ENCODE assay signal across 20 mouse cellular contexts in the genomic region with DNA sequence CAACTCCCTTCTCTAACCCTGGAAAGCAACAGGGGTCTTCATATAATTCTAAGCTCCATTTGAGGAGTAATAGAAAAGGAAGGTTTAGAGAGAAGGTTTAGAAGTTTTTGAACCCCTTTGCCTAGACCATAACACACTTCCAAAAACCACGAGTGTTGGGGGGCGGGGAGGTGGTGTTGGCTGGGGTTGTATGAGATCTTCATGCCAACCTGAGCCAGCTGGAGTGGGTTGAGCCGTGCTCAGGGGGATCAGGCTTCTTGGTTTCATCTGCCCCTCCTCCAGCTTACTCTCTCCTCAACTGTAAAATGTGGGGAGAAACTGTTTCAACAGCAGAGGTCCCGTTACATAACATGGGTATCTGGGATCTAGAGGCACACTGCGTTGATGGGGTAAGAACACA. TPM values are rescaled to one million over a fixed set of nuclear protein-coding genes. Genes with fewer than 3 reads are reported as not detected.
DNase-seq lines count a peak whose midpoint lies in the region; ATAC-seq lines count a peak whose summit lies in the region.
"Had no signal": no experiment of that assay in that cellular context is flagged by ENCODE, and none has a peak within 500 bp of the region (broad histone marks: within the 10 kb centered on the region; RNA-seq: fewer than 3 reads in every experiment).

No protein-coding gene starts in this region.

- ATAC-seq in forebrain, embryonic 11.5 days (replicated peaks; ENCODE audit: low FRiP score): no peak
- ATAC-seq in forebrain, embryonic 14.5 days: peak; percentile 40
- no peak for ATAC-seq in hindbrain, embryonic 14.5 days (ENCODE audit: low FRiP score)
- no peak for ATAC-seq in midbrain, embryonic 16.5 days
- ATAC-seq: inflammation-experienced regulatory T-cells, adult 6 months had no signal

- H3K27me3 ChIP-seq in forebrain, embryonic 10.5 days (ENCODE audit: poor library complexity, severe bottlenecking): peaks cover 83% of the 10 kb centered on the region
- H3K27me3 ChIP-seq in forebrain, embryonic 11.5 days (ENCODE audit: control insufficient read depth, insufficient read depth, low read length): peaks cover 4% of the 10 kb centered on the region; the same call in 1 of the 2 replicates
- 0 out of 2 replicates have a peak, but pooled peaks cover 8% of the 10 kb centered on the region for H3K27me3 ChIP-seq in forebrain, embryonic 14.5 days (replicated peaks; ENCODE audit: control insufficient read depth, insufficient read depth, low read length)
- H3K27me3 ChIP-seq in hindbrain, embryonic 14.5 days (ENCODE audit: control insufficient read depth, insufficient read depth, low read length): no peaks in the 10 kb centered on the region
- H3K27me3 ChIP-seq in midbrain, embryonic 16.5 days (ENCODE audit: control insufficient read depth, insufficient read depth, low read depth, low read length): no peaks in the 10 kb centered on the region

- H3K4me1 ChIP-seq in forebrain, embryonic 10.5 days: peaks cover 52% of the 10 kb centered on the region
- peaks cover 8% of the 10 kb centered on the region; the same call in 1 of the 2 replicates for H3K4me1 ChIP-seq in forebrain, embryonic 11.5 days (replicated peaks; ENCODE audit: control insufficient read depth, insufficient read depth, low read length)
- peaks cover 24% of the 10 kb centered on the region for H3K4me1 ChIP-seq in forebrain, embryonic 14.5 days (ENCODE audit: control insufficient read depth, insufficient read depth, low read length)
- H3K4me1 ChIP-seq in hindbrain, embryonic 14.5 days (replicated peaks; ENCODE audit: control insufficient read depth, insufficient read depth, low read length): peaks cover 39% of the 10 kb centered on the region
- H3K4me1 ChIP-seq in midbrain, embryonic 16.5 days (ENCODE audit: control insufficient read depth, insufficient read depth, low read length): peaks cover 27% of the 10 kb centered on the region

- no peaks in the 10 kb centered on the region for H3K9me3 ChIP-seq in forebrain, embryonic 10.5 days
- no peaks in the 10 kb centered on the region for H3K9me3 ChIP-seq in forebrain, embryonic 11.5 days (ENCODE audit: control insufficient read depth, low read length)
- H3K9me3 ChIP-seq in forebrain, embryonic 14.5 days (replicated peaks; ENCODE audit: control insufficient read depth, low read length): no peaks in the 10 kb centered on the region
- no peaks in the 10 kb centered on the region for H3K9me3 ChIP-seq in hindbrain, embryonic 14.5 days (ENCODE audit: control insufficient read depth, low read length)
- no peaks in the 10 kb centered on the region for H3K9me3 ChIP-seq in midbrain, embryonic 16.5 days (replicated peaks; ENCODE audit: control insufficient read depth, low read length, poor library complexity, severe bottlenecking)
- H3K9me3 ChIP-seq: limb, embryonic 12.5 days had no signal

- H3K36me3 ChIP-seq in forebrain, embryonic 10.5 days (replicated peaks): no peaks in the 10 kb centered on the region
- no peaks in the 10 kb centered on the region for H3K36me3 ChIP-seq in forebrain, embryonic 11.5 days (ENCODE audit: control insufficient read depth, insufficient read depth, low read length)
- H3K36me3 ChIP-seq in forebrain, embryonic 14.5 days (ENCODE audit: control insufficient read depth, insufficient read depth, low read length): no peaks in the 10 kb centered on the region
- no peaks in the 10 kb centered on the region for H3K36me3 ChIP-seq in hindbrain, embryonic 14.5 days (replicated peaks; ENCODE audit: control insufficient read depth, insufficient read depth)
- no peaks in the 10 kb centered on the region for H3K36me3 ChIP-seq in midbrain, embryonic 16.5 days (ENCODE audit: control insufficient read depth, insufficient read depth, low read length)
- H3K36me3 ChIP-seq: limb, embryonic 12.5 days had no signal

- H3K4me3 ChIP-seq in forebrain, embryonic 10.5 days: no peak overlapping the region
- H3K4me3 ChIP-seq in forebrain, embryonic 11.5 days (ENCODE audit: low read depth, low read length): no peak overlapping the region
- no peak overlapping the region for H3K4me3 ChIP-seq in forebrain, embryonic 14.5 days (ENCODE audit: low read depth, low read length)
- H3K4me3 ChIP-seq in hindbrain, embryonic 14.5 days (replicated peaks; ENCODE audit: low read length): no peak overlapping the region
- H3K4me3 ChIP-seq in midbrain, embryonic 16.5 days (ENCODE audit: low read depth, low read length): no peak overlapping the region
- H3K4me3 ChIP-seq: heart, adult 2 months; layer of hippocampus, adult 2 months; limb, embryonic 12.5 days had no signal

- no peak overlapping the region for H3K9ac ChIP-seq in forebrain, embryonic 11.5 days (ENCODE audit: low read length)
- no peak overlapping the region for H3K9ac ChIP-seq in forebrain, embryonic 14.5 days (ENCODE audit: low read length)
- no peak overlapping the region for H3K9ac ChIP-seq in hindbrain, embryonic 14.5 days
- no peak overlapping the region for H3K9ac ChIP-seq in midbrain, embryonic 16.5 days (ENCODE audit: low read depth, low read length)
- H3K9ac ChIP-seq: limb, embryonic 12.5 days; liver, embryonic 14.5 days had no signal

- H3K27ac ChIP-seq in forebrain, embryonic 10.5 days: peak overlapping the region; percentile 32; the same call in 1 of the 2 replicates
- H3K27ac ChIP-seq in forebrain, embryonic 11.5 days (ENCODE audit: low read depth, low read length): no peak overlapping the region
- H3K27ac ChIP-seq in forebrain, embryonic 14.5 days (ENCODE audit: low read depth, low read length): no peak overlapping the region
- peak overlapping the region; percentile 28; the same call in 1 of the 2 replicates for H3K27ac ChIP-seq in hindbrain, embryonic 14.5 days
- peak overlapping the region; percentile 17; the same call in 1 of the 2 replicates for H3K27ac ChIP-seq in midbrain, embryonic 16.5 days (ENCODE audit: low read length)
- H3K27ac ChIP-seq: heart, adult 2 months; kidney, postnatal 0 days; layer of hippocampus, adult 2 months; limb, embryonic 12.5 days; liver, embryonic 14.5 days had no signal

- no peak overlapping the region for H3K4me2 ChIP-seq in forebrain, embryonic 11.5 days (ENCODE audit: low read depth, low read length, severe bottlenecking)
- peak overlapping the region; percentile 2; the same call in 1 of the 2 replicates for H3K4me2 ChIP-seq in forebrain, embryonic 14.5 days (ENCODE audit: low read length)
- peak overlapping the region; percentile 8; the same call in 1 of the 2 replicates for H3K4me2 ChIP-seq in hindbrain, embryonic 14.5 days (replicated peaks)
- H3K4me2 ChIP-seq in midbrain, embryonic 16.5 days (ENCODE audit: low read length): no peak overlapping the region
- H3K4me2 ChIP-seq: limb, embryonic 12.5 days had no signal

- 80% methylated on average over 5 of the region's 5 CpGs for WGBS in forebrain, embryonic 10.5 days
- 84% methylated on average over 5 of the region's 5 CpGs for WGBS in forebrain, embryonic 11.5 days
- WGBS in forebrain, embryonic 14.5 days: 61% methylated on average over 5 of the region's 5 CpGs
- WGBS in hindbrain, embryonic 14.5 days: 70% methylated on average over 5 of the region's 5 CpGs
- WGBS in midbrain, embryonic 16.5 days: 63% methylated on average over 5 of the region's 5 CpGs

- DNase-seq in forebrain, embryonic 10.5 days (ENCODE audit: extremely low spot score, low spot score): no peak
- no peak for DNase-seq in forebrain, embryonic 11.5 days (ENCODE audit: low spot score)
- DNase-seq in forebrain, embryonic 14.5 days (ENCODE audit: low spot score): no peak
- DNase-seq in hindbrain, embryonic 14.5 days (ENCODE audit: low spot score): no peak
- DNase-seq in thymus, postnatal 4 days: no peak
- DNase-seq in embryo, embryonic 10.5 days (ENCODE audit: low spot score): no peak
- DNase-seq: adrenal gland, adult 8-10 months; embryo, embryonic 11 days; gastrocnemius, postnatal 14 days; heart, adult 2 months; right cerebral cortex, postnatal 4 days; thymus, postnatal 25 days had no signal

RNA-seq across cellular contexts. Expression of gene Lhx1, which starts 45.5 kb away (rescaled TPM):
- 1.3 and 2.6 TPM in 2 replicates for polyA plus RNA-seq in forebrain, embryonic 10.5 days (2016; fragmentation: Nextera tagmentation; extraction: Ambion mirVana)
- polyA plus RNA-seq in forebrain, embryonic 11.5 days (2014; fragmentation: Nextera tagmentation; extraction: Ambion mirVana): 9.4 and 10.9 TPM in 2 replicates
- polyA plus RNA-seq in forebrain, embryonic 14.5 days (2014; fragmentation: Nextera tagmentation; extraction: Ambion mirVana): 7.0 and 7.2 TPM in 2 replicates
- polyA plus RNA-seq in hindbrain, embryonic 14.5 days (2014; fragmentation: Nextera tagmentation; extraction: Ambion mirVana): 43.2 and 46.4 TPM in 2 replicates
- 25.3 and 30.0 TPM in 2 replicates for polyA plus RNA-seq in midbrain, embryonic 16.5 days (2015; fragmentation: Nextera tagmentation; extraction: Ambion mirVana)
- polyA plus RNA-seq: heart, adult 2 months; heart, postnatal 0 days; inflammation-experienced regulatory T-cells, adult 6 months; limb, embryonic 12.5 days; liver, embryonic 14.5 days; lung, embryonic 16.5 days had no signal

RNA-seq across cellular contexts. Expression of gene Aatf, which starts 57.5 kb away (rescaled TPM):
- polyA plus RNA-seq in forebrain, embryonic 10.5 days (2016; fragmentation: Nextera tagmentation; extraction: Ambion mirVana): 63.2 and 64.7 TPM in 2 replicates
- polyA plus RNA-seq in forebrain, embryonic 11.5 days (2014; fragmentation: Nextera tagmentation; extraction: Ambion mirVana): 53.6 and 54.8 TPM in 2 replicates
- 45.1 and 45.5 TPM in 2 replicates for polyA plus RNA-seq in forebrain, embryonic 14.5 days (2014; fragmentation: Nextera tagmentation; extraction: Ambion mirVana)
- 44.5 and 45.3 TPM in 2 replicates for polyA plus RNA-seq in hindbrain, embryonic 14.5 days (2014; fragmentation: Nextera tagmentation; extraction: Ambion mirVana)
- polyA plus RNA-seq in midbrain, embryonic 16.5 days (2015; fragmentation: Nextera tagmentation; extraction: Ambion mirVana): 49.8 and 53.8 TPM in 2 replicates

Comparison
In these comparisons a context has a peak if more than half of its experiments do, and no peak if none do; other contexts are left out.
1. H3K27ac ChIP-seq: peak in forebrain, embryonic 10.5 days (single experiment), hindbrain, embryonic 14.5 days (single experiment) and midbrain, embryonic 16.5 days (single experiment); none in forebrain, embryonic 11.5 days (single experiment) and forebrain, embryonic 14.5 days (single experiment).
2. H3K4me2 ChIP-seq: peak in forebrain, embryonic 14.5 days (single experiment) and hindbrain, embryonic 14.5 days (single experiment); none in forebrain, embryonic 11.5 days (single experiment) and midbrain, embryonic 16.5 days (single experiment).